Mouse (Mus musculus) cortical plate, adult 2 months (tissue): ENCODE results near the gene Lmx1a. TPM values are rescaled to one million over a fixed set of nuclear protein-coding genes. Genes with fewer than 3 reads are reported as not detected.
A peak's percentile ranks its signal among the peaks of the same experiment; 100 is the strongest.

Experiments
- H3K27ac ChIP-seq: fragments of 200-500 bp; 2 replicates; pipeline ENCODE4 v1.5.1; 2012; ENCODE audit warnings: low read length, control low read depth, inconsistent platforms; ENCODE audit not compliant: insufficient read depth
- H3K4me1 ChIP-seq: fragments of 200-500 bp; 2 replicates; pipeline ENCODE4 v1.6.1; 2011; ENCODE audit warnings: low read length; ENCODE audit not compliant: control insufficient read depth, insufficient read depth
- H3K4me3 ChIP-seq: fragments of 200-500 bp; 2 replicates; pipeline ENCODE4 v1.5.1; 2011; ENCODE audit warnings: mild to moderate bottlenecking, low read length, control low read depth; ENCODE audit not compliant: insufficient read depth
- CTCF ChIP-seq: fragments of 200-500 bp; IDR thresholded peaks from 2 replicates; pipeline ENCODE4 v1.5.1; 2011; ENCODE audit warnings: mild to moderate bottlenecking, control low read depth, low read length; ENCODE audit not compliant: insufficient read depth; ENCODE audit errors: extremely low read depth
- POLR2A ChIP-seq: fragments of 200-500 bp; IDR thresholded peaks from 2 replicates; pipeline ENCODE4 v1.6.1; 2011; ENCODE audit warnings: mild to moderate bottlenecking, low read length, control low read depth; ENCODE audit not compliant: insufficient read depth; ENCODE audit errors: extremely low read depth
- polyA plus RNA-seq: library from polyadenylated mRNA; depleted of rRNA; stranded (reverse); fragments of >200 nt; gene quantifications from 2 replicates; pipeline ENCODE4 v1.2.3, GENCODE M21; 2012

Gene Lmx1a
- polyA plus RNA-seq, 1 experiment: 0.02 TPM

DNA sequence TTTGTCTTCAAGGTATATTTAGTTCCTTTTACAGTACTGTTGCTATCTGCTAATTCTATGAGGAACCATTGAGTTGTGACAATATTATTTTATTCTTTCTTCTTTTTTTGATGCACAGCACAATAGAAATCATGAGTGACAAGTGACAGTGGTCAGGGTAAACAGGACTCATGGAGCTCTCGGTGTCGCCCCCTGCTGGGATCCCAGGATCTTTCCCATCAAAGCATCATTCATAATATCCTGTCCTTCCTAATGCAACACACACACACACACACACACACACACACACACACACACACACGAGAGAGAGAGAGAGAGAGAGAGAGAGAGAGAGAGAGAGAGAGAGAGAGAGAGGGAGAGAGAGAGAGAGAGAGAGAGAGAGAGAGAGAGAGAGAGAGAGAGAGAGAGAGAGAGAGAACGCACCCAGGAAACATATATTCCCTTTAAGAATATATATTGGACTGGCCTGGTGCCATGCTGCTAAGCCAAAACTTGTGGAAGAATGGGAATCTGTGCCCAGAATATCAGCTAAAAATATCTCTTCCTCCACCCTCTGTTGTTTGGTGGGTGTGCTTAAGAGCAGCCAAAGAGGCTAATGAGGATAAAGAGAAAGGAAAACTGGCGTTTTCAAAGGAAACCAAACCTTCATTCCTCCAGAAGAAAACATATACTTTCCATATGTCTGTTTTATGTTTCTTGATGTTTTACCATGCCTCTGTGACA, 90.9 kb downstream of the Lmx1a start:
- peaks cover 4% of the 10 kb centered on the region for H3K4me1 ChIP-seq
- no peak for TF ChIP-seq POLR2A
- no peak for TF ChIP-seq CTCF
- H3K27ac ChIP-seq: no peak overlapping the region
- no peak overlapping the region for H3K4me3 ChIP-seq

DNA sequence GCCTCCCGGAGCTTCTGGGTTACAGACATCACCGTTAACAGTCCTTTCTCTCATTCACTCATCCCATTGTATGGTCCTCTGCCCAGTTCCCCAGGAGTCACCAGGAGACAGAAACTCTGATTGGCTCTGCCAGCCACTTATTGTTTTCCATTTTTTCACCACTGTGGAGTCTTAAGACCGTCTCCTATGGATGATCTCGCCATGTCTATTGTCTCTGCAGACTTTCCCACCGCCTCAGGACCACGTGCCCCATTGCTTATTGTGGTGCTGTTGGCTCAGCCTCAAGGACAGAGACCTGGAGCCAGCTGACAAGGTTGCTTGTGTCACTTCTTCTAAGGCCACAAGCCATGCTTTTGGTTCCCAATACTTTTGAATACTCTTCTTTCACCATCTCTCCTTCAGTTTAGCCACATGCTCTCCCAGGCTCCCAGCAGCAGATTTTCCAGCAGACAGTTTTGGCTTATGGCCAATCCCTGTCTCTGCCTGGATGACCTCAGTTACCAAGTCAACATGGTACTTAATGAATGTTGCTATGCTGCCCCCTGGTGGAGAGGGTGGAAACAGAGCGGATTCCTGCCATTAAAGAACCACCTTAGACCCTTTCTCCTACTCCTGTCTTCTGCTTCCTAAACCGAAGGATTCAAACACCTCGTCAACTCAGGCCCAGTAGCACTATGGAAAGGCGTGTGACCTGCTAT, 92.9 kb downstream of the Lmx1a start:
- Histone ChIP-seq H3K4me1 (peaks cover 4% of the 10 kb centered on the region), H3K27ac (no peak overlapping the region), H3K4me3 (no peak overlapping the region)
- peak; percentile 56; the same call in 1 of the 2 replicates for TF ChIP-seq CTCF
- TF ChIP-seq POLR2A: no peak

DNA sequence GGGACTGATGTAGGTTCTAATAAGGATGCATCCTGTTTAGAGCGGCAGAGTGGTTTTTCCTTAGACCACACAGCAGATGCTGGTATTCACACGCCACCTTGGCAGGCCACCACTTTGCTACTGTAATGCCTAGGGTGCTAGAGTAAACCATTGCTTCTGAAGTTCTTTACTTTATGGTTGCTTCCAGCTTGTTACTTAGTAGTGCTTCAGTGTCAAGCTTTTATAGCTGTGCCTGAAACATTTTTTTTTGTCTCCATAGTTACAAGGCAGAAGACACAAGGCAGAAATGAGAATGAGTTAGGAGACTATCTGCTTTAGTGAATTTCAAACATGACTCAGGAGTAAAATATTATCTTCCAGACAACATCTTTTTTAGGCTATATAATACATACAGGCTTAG, 95.0 kb downstream of the Lmx1a start:
- no peak overlapping the region for H3K27ac ChIP-seq
- no peak for TF ChIP-seq CTCF
- no peak for TF ChIP-seq POLR2A
- H3K4me1 ChIP-seq: peaks cover 4% of the 10 kb centered on the region
- no peak overlapping the region for H3K4me3 ChIP-seq

DNA sequence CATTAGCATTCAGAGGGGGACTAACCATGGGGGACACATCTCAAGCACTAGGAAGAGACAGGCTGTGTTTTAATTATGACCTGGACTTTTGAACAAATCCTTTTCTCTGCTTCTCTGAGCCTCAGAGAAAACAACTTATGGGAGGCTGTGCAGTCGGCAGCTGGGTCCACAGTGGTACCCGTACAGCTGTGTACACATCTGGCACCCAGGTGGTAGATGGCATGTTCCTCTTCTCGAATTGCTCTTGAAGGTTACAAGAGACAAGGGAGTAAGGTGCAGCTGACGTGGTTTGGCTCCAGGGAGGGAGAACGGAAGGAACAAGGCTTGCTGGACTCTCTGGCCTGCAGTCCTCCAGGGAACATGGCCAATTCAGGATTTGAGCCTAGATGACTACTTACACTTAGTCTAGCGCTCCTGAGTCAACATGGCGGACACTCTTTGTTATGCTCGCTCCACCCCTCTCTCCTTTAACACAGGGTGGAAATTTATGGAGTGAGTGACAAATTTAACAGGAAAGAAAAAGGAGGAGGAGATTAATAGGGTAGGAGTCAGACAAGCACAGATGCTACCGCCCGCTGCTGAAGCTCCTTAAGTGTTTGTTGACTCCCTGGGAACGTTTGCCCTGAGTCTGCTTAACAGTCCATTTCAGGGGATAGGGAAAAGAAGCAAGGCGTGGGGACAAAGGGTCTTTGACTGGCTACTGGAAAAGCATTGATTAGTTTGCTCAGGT, 99.8 kb downstream of the Lmx1a start:
- Histone ChIP-seq H3K4me1 (peaks cover 2% of the 10 kb centered on the region), H3K4me3 (no peak overlapping the region), H3K27ac (no peak overlapping the region)
- TF ChIP-seq POLR2A: no peak
- no peak for TF ChIP-seq CTCF

DNA sequence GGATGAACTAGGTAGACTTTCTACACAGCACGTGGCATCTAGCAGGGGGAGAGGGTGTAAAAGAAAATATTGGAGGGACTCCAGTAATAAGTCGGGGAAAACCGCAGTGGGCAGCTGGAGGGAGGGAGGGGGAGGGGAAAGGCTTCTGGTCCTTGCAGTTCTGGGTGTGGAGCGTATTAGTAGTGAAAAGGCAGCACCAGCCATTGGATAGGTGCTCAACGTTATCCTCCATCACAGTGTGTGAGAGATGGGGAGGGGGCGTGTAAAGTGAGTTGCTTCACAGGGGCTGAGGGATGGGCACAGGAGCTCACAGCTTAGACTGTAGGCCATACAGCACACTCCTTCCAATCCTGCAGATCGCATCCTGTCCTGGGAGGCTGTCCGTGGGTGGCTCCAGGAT, 100.4 kb downstream of the Lmx1a start:
- TF ChIP-seq POLR2A: no peak
- TF ChIP-seq CTCF: no peak
- Histone ChIP-seq H3K27ac (no peak overlapping the region), H3K4me3 (no peak overlapping the region), H3K4me1 (no peaks in the 10 kb centered on the region; the same call in 1 of the 2 replicates)

DNA sequence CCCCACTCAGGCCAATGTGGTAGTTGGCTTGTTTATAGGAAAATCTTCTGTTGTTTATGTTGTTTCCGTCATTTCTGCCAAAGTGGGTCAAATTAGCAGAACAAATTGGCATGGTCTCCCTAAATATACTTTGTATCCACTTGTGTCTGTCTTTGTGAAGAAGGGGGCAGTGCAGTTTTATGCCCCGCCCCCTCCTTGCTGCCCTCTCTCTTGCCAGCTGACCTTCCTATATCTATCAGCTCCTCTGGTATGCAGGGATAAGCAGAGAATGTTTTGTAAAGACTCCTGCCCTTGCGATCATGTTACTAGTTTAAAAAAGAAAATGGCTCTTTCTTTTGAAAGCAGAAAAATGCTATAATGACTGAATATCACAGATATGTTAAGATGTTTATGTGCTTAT, 101.7 kb downstream of the Lmx1a start:
- H3K4me1 ChIP-seq: no peaks in the 10 kb centered on the region
- TF ChIP-seq POLR2A (no peak), CTCF (no peak)
- no peak overlapping the region for H3K27ac ChIP-seq
- no peak overlapping the region for H3K4me3 ChIP-seq

DNA sequence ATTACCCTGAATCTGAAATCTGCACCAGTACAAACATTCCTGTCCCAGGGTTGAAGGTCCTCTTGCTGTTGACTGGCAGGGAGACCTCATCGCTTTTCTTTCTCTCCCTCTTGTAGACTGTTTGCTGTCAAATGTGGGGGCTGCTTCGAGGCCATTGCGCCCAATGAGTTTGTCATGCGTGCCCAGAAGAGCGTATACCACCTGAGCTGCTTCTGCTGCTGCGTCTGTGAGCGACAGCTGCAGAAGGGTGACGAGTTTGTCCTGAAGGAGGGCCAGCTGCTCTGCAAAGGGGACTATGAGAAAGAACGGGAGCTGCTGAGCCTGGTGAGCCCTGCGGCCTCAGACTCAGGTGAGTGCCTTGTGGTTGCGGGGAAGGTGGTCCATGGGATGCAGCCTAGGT, 102.2 kb downstream of the Lmx1a start:
- Histone ChIP-seq H3K4me3 (no peak overlapping the region), H3K4me1 (no peaks in the 10 kb centered on the region), H3K27ac (no peak overlapping the region)
- no peak for TF ChIP-seq POLR2A
- no peak for TF ChIP-seq CTCF

DNA sequence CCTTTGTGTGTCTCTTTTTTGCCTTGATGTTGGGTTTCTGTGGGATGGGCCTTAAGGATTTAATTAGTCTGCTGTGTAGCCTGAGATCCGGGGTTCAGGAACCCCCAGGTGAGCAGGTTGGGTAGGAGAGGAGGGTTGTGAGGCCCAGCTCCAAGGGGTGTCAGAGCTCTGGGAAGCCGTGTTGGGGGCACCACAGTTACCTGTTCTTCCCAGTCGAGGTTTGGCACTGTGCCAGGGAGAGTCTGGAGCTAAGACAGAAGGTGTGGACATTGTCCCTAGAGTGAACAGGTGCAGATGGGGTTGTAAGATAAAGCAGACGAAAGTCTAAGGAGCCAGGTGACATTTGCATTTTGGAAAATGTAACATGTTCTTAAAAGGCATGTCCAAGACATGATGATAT, 112.9 kb downstream of the Lmx1a start:
- H3K4me1 ChIP-seq: no peaks in the 10 kb centered on the region
- H3K27ac ChIP-seq: no peak overlapping the region
- TF ChIP-seq CTCF: no peak
- TF ChIP-seq POLR2A: no peak
- no peak overlapping the region for H3K4me3 ChIP-seq

DNA sequence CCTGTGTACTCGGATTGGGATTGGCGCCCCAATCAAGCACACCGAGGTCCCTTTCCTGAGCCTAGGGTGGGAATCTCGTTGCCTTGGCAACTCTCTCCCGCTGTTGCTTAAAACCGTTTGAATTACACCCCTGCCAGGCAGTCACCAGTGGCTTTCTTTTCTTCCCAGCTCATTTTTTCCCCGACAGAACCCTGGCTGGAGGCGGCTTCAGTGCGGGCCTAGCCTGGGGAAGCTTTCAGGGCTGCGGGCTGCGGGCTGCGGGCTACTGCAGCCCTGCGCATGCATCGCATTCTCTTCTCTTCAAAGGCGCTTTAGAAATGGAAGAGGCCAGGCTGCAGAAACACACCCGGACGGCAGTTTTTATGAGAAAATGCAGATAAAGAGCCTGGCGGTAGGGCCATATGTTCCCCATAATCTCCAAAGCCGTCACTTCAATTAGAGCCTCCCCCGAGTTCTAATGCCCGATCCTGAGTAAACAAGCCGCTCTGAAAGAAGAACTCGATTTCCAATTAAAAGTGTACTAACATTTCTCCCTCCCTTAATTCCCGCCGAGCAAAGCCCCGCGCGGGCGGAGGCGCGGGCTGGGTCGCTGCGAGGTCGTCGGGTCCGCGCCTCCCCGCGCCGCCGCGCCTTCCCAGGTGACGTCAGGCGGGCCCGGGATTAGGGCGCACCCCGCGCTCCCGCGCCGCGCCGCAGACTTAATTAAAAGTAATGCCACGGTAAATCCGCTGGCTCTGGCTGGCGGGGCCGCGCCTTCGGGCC, 113.7 kb downstream of the Lmx1a start:
- TF ChIP-seq CTCF (no peak), POLR2A (no peak)
- Histone ChIP-seq H3K4me3 (peak overlapping the region; percentile 27; the same call in 1 of the 2 replicates), H3K27ac (no peak overlapping the region), H3K4me1 (no peaks in the 10 kb centered on the region)
